Mouse (Mus musculus): ENCODE measurements around the gene Amigo3.
A peak's percentile ranks its signal among the peaks of the same experiment; 100 is the strongest.
"Not testable (repeated sequence)": the region's sequence is repeated elsewhere in the genome, so short reads cannot be mapped to it uniquely, and the experiment has no call there.

Gene Amigo3

DNA sequence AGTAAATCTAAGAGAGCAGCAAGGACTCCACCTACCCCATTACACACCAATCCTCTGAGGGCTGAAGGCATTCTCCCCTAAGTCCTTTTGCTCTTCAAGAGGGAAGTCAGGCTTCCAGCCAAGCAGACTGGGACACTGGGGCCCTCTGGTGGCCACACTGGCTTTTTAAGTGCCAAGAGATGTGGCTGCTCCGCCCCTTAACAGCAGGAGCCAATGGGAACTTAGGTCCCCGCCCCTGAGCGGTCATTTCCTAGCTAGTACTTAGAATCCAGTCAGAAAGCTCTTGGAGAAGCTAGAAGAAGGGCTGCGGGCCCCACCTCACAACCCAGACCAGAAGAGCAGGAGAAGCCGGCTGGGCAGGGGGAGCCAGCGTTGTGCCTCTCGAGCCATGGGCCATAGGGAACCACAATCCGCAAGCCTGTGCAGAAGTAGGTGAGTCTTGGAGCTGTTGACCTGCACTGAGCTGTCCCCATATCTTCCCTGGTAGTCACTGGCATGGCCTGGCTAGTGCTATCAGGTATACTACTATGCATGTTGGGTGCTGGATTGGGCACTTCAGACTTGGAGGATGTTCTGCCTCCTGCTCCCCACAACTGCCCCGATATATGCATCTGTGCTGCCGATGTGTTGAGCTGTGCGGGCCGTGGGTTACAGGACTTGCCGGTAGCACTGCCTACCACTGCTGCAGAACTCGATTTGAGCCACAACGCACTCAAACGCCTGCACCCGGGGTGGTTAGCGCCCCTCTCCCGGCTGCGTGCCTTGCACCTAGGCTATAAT is at the start of gene Amigo3:
Gene Amigo3, plus strand, starts transcription at position 275 of the 780 bp plus-strand sequence.
- peak; percentile 98 for DNase-seq (ENCODE audit: low read depth, low spot score)

- DNase-seq (ENCODE audit: low read depth, low spot score) = peak; percentile 35
Observed at GRCm38 (mm10) chr9:108003531-108003890, 49.4 kb upstream of the Amigo3 start.

GRCm38 (mm10) chr9:108008041-108008440 is 44.9 kb upstream of the Amigo3 start:
- DNase-seq (ENCODE audit: low read depth, low spot score) = no peak

DNA sequence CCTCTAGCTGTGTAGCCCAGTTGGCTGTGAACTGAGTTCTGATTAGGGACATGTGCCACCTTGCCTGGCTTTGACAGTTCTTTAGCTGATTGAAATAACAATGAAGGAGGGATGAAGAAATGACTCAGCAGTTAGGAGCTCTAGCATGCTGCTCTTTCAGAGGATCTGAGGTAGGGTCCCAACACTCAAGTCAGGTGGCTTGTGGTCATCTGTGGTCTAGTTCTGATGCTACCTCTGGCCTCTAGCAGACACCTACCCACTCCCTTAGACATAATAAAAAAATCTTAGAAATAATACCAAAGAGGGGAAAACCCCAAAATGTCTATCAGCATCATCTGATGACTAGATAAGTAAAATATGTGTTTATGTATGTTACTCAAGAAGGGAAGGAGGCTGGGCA is 42.6 kb upstream of the Amigo3 start:
- no peak for DNase-seq (ENCODE audit: low read depth, low spot score)

DNA sequence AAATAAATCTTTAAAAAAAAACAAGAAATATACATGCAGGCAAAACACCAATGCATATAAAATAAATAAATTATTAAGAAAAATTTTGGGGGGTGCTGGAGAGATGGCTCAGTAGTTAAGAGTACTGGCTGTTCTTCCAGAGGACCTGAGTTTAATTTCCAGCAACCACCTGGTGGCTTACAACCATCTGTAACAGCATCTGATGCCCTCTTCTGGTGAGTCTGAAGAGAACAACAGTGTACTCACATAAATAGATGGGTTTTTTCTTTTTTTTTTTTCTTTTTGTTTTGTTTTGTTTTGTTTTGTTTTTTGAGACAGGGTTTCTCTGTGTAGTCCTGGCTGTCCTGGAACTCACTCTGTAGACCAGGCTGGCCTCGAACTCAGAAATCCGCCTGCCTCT is 39.4 kb upstream of the Amigo3 start:
- not testable (repeated sequence) for DNase-seq (ENCODE audit: low read depth, low spot score)

DNA sequence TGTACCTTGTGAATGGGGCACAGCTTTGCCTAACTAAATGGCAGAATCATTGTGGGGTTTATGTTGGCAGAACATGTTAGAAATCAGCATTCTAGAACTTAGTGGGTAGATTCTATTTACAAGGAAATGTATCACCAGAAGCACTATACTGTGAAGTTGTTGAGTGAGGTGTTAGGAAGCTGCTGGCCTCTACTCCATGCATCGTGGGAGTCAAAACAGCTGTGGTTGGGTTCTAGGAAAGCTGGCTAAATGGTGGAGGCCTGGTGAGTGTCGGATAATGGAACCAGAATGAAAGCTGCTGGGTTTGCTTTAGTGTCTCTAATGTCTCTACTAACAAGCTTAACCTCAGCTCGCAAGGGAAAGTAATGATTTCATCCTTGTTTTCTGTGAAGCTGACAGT is 35.8 kb upstream of the Amigo3 start:
- peak; percentile 88 for DNase-seq (ENCODE audit: low read depth, low spot score)

DNA sequence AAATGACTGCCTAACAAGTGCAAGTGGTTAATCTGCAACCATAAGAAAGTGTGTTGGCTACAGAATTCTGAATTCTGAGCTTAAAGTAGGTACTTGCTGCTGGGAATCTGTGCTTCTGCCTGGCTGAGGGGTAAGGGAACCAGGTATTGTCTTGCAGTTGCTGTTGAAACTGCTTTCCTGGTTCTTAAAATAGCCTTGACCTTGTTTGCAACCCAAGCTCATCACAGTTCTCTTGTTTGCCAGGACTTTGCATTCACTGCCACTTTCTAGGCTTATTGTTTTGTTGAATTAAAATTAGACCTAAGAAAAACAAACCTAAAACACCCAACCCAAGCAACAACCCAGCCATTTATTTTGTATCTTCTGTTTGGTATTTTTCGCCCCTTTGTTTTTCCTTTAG is 32.2 kb upstream of the Amigo3 start:
- peak; percentile 32 for DNase-seq (ENCODE audit: low read depth, low spot score)

GRCm38 (mm10) chr9:108023216-108023615 is 29.7 kb upstream of the Amigo3 start:
- no peak for DNase-seq (ENCODE audit: low read depth, low spot score)

DNA sequence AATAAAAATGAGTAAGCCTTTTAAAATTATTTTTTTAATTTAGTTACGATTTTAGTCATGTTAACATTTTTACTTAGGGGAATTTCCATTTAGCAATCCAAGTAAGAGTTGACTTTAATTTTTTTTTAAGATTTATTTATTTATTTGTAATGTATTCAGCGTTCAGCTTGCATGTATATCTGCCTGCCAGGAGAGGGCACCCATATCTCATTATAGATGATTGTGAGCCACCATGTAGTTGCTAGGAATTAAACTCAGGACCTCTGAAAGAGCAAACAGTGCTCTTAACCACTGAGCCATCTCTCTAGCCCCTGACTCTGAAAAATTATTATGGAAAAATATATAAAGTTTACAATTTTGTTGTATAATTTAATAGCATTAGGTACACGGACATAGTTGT is 26.4 kb upstream of the Amigo3 start:
- no peak for DNase-seq (ENCODE audit: low read depth, low spot score)

DNA sequence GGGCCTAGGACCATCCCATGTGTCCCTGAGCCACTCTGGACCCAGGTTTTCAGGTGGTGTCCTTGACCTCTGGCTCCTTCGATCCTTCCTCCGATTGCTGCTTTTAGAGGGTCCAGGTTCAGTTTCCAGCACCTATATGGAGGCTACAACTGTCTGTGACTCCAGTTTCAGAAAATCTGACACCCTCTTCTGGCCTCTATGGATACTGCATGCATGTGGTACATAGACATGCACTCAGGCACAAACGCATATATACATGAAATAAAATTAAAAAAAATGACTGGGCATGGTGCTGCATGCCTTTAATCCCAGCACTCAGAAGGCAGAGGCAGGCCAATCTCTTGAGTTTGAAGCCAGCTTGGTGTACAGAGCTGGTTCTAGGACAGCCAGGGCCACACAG is 25.1 kb upstream of the Amigo3 start:
- no peak for DNase-seq (ENCODE audit: low read depth, low spot score)

GRCm38 (mm10) chr9:108032126-108032525 is 20.8 kb upstream of the Amigo3 start:
- DNase-seq (ENCODE audit: low read depth, low spot score) = no peak

DNA sequence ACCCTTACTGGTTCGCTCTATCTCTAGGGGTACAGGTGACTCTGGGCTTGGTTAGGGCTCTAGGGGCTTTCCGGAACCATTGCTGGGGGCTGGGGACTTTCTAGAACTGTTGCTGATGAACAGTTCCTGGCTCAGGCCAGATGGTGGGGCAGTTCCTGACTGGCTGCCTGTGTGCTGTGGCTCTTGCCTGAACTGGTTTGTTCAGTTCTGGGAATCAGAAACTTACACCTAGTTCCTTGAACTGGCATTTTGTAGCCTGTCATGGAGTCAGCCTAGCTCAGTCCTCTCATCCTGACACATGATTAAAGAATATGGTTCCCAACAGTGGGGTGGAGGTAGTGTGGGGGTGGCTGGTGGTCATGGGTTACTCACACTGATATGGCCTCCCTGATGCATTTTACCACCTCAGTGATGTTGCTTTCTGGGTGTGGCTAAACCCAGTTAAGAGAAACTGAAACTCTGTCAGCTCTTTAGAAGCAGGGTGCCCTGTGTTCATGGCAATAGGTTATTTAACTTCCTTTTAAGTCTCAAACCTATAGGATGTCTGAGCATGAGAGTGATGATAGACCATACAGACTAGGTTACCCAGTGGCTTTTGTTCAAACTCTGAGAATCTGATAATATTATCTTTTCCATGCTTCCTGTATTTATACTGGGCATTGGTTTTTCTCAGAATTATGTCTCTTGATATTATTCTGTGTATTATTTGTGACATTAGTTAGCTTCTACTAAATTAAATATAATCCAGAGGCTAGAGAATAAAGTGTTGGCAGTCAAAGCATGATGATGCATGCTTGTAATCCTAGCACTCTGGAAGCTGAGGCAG is 17.4 kb upstream of the Amigo3 start:
- DNase-seq (ENCODE audit: low read depth, low spot score) = no peak

DNA sequence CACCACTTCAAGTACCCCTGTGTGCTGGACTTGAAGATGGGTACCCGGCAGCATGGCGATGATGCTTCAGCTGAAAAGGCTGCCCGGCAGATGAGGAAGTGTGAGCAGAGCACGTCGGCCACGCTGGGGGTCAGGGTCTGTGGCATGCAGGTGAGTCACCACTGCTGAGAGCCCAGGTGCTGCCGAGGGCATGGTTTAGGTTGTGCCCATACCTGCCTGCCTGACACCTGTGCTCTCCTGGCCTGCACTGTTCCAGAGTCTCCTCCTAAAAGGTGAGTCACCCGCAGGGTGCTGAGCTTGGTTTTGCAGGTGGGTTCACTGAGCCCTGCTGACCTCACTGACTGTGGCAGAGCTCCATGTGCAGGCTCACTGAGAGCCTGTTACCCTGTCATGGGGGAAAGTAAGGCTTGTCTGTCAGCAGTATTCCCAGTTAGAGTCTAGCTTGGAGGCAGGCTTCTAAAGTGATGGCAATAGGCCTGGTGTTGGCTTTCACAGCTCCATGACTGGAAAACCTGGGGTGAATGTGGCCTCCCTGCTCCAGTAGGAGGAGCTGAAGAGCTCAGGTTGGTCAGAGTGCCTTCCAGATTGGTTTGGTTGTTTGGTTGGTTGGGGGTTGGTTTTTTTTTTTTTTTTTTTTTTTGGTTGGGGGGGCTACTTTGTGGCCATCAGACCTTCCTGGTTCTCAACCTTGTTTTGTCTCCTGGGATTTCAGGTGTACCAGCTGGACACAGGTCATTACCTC is 8.0 kb upstream of the Amigo3 start:
- DNase-seq (ENCODE audit: low read depth, low spot score) = no peak

DNA sequence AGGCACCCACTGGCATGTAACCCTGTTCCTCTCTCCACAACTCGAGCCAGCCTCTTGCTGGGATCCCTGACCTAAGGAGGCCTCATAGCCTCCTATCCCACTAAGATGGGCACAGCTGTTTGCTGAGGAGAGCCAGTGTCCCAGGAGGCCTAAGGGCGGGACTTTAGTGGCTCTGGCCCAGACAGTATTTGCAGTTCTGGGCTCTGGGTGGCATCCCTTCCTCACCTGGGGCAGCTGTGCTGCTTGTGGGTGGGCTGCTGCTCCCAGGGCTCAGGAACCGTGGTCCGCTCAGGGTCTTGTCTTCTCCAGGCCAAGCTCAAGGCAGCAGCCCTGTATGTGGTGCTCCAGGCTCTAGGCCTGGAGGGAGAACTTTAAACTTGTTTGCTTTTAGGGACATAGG is 6.4 kb upstream of the Amigo3 start:
- no peak for DNase-seq (ENCODE audit: low read depth, low spot score)

GRCm38 (mm10) chr9:108047601-108048565 is 5.1 kb upstream of the Amigo3 start:
- DNase-seq (ENCODE audit: low read depth, low spot score) = no peak

- DNase-seq (ENCODE audit: low read depth, low spot score) = no peak
Observed at GRCm38 (mm10) chr9:108048566-108048955, 4.4 kb upstream of the Amigo3 start.

GRCm38 (mm10) chr9:108049016-108049455 is 3.9 kb upstream of the Amigo3 start, which contains the start of gene Gmppb:
Gene Gmppb (plus strand): TSS chr9:108049242.
- peak; percentile 99 for DNase-seq (ENCODE audit: low read depth, low spot score)

DNA sequence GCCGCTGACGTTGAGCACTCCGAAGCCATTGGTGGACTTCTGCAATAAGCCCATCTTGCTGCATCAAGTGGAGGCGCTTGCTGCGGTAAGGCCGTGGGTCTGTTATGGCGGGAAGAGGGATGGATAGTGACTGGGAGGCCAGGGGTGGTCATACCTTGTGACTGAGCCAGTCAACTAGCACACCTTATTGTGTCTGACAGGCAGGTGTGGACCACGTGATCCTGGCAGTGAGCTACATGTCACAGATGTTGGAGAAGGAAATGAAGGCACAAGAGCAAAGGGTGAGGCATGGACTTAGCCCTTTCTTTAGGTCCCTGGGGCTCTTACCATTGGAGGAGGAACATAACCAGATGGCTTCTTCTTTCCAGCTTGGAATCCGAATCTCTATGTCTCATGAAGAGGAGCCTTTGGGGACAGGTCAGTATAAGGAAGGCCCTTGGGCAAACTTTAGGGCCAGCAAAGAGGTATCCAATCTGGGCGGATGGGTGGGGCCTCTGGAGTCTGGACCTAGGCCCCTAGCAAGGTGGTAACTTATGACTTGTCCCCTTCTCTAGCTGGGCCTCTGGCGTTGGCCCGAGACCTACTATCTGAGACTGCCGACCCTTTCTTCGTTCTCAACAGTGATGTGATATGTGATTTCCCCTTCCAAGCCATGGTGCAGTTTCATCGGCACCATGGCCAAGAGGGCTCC is 3.3 kb upstream of the Amigo3 start:
- DNase-seq (ENCODE audit: low read depth, low spot score) = no peak

DNA sequence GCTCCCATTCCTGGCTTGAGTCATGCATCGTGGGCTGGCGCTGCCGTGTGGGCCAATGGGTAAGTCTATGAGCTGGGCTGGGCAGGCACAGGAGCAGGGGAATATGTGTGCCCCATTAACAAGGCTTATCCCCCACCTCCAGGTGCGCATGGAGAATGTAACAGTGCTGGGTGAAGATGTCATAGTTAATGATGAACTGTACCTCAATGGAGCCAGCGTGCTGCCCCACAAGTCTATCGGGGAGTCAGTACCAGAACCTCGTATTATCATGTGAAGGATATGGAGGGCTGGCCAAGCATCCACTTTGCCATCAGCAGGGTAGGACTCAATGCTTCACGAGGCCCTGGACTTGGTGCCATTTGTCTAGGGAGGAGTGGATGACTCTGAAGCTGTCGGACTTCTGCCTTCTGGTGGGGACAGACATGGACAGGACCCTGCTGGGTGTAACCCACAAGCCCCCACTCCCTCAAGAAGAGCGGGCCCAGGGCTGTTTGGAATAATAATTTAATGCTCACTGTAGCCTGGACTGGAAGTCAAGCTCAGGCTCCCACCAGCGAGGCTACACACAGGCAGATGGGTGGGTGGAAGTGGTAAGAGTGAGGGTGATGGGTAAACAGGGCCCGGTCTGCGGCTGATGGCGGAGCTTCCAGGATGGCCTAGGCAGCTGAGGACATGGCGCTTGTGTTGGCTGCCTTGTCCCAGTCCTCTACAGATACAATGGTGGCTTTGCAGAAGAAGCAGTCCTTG is 1.6 kb upstream of the Amigo3 start:
- peak; percentile 43 for DNase-seq (ENCODE audit: low read depth, low spot score)

- no peak for DNase-seq (ENCODE audit: low read depth, low spot score)
Observed at GRCm38 (mm10) chr9:108051931-108052220, 1.1 kb upstream of the Amigo3 start.

All from brain, adult 2 months (tissue).